Mouse (Mus musculus): ENCODE measurements around the gene Slco2a1.

Slco2a1 gene

GRCm38 (mm10) chr9:102988462-102988861 is at the start of gene Slco2a1:
Gene Slco2a1, plus strand, starts transcription at chr9:102988712.
- DNase-seq = no peak

GRCm38 (mm10) chr9:102942221-102942620 is 46.3 kb upstream of the Slco2a1 start:
- DNase-seq = no peak

- no peak for DNase-seq
Observed at GRCm38 (mm10) chr9:102944891-102945290, 43.6 kb upstream of the Slco2a1 start.

GRCm38 (mm10) chr9:102946469-102947015 is 42.0 kb upstream of the Slco2a1 start:
- DNase-seq = no peak

DNA sequence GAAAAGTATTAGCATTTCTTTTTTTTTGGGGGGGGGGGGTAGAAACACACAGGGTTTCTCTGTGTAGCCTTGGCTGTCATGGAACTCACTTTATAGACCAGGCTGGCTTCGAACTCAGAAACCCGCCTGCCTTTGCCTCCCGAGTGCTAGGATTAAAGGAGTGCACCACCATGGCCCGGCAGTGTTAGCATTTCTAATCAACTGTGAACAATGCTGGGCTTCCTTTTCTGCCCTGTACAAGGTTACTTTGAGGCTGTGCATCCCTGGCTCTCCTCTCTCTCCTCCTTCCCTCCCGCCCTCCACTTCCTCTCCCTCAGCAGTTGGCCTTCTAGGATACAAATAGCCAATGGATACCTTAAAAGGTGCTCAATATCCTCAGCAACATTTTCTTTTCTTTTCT is 39.8 kb upstream of the Slco2a1 start:
- no peak for DNase-seq

DNA sequence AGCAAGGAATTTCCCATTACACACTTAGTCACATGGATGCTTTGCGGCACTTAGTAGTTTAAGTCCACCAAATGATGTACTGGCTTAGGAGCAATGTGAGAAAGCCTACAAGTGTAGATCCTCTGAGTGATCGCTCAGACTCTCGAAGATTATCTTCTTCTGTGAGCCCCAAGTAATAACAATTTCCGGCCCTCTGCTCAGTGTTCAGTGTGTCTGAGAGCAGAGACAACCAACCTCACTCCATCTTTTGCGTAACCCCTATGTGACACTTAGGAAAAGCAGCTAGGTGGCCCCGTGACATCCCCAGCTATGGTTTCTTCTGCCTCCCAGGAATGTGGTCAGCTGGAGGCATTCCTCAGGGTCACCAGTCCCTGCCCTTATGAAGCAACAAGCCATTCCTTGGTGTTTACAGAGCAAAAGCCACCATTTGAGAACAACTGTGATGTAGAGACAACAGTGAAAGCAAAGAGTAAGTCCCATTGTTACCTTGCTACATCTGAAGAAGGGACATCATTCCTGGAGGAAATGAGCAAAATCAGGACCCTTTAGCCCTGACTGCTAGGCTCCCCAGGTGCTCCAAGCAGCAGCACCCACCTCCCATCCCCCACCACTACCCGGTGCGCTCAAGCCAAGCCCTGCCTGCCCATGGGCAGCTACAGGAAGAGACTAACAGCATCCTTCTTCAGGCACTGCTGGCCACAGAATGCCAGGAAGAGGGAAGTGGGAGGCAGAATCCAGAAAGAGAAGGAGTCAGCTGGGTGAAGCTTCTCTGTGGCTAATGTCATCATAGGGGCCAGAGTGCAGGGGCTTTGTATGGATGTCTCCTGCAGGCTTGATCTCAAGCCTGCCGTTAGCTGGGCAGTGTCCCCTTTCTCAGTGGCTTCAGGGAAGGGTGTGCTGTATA is 37.2 kb upstream of the Slco2a1 start:
- no peak for DNase-seq

DNA sequence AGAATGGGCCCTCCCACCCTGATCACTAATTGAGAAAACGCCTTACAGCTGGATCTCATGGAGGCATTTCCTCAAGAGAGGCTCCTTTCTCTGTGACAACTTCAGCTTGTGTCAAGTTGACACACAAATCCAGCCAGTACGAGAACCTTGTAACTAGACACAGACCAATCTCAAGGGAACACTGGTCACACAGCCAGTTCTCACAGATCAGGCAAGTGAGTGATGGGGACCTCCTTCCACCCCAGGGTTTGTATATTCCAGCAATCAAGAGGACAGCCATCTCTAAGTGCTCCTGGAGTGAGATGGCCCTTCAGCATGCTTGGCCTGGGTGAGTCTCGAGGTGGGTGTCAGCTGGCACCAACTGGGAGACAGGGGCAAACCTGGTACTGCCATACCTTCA is 32.6 kb upstream of the Slco2a1 start:
- no peak for DNase-seq

DNA sequence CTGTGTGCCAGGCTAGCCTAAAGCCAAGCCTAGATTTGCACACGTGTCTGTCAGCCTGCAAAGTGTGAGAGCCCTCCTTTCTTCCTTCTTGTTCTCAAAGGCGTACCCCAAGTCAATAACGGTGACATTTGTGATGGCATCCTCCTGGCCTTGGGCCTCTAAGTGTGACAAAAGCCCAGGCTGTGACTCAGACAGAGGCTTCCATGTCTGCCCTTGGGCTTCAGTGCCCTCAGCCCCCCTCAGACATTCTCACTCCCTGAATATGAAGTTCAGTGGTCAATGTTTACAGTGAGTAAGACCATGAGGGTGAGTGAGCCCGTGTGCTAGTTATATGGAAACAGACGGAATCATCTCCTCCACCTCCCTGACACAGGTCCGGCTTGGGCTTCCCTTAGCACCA is 29.8 kb upstream of the Slco2a1 start:
- no peak for DNase-seq

DNA sequence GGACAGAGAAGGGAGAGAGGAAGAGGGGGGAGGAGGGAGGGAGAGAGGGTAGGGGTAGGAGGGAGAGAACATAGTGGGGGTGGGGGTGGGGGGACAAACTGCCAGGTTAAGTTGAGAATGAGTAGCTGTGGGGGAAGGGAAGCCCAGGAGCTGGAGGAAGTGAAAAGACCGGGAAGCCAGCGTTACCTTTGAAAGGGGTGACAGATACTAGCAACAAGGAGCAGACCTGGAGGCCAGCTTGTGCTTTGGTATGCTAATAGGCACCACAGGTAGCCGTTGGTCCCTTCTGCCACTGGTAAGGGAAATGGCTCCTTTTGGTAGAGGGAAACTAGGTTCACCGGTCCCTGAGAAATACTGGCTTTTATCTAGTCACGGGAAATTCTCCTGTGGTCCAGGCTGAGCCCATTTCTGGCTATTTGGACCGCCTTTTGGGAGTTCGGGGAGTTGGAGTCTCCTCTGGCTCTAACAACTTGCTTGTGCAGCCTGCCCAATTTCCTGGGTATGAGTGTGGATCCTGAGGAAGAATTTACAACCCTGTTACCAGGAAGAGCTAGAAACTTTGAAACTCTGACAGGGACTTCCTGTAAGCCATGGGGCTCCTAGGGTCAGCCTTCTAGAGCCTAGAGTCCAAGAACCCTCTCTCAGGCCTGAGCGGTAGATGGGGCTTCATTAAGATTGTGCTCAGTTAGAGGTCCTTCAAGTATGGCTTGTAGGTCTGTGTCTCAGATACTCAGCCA is 27.0 kb upstream of the Slco2a1 start:
- no peak for DNase-seq

DNA sequence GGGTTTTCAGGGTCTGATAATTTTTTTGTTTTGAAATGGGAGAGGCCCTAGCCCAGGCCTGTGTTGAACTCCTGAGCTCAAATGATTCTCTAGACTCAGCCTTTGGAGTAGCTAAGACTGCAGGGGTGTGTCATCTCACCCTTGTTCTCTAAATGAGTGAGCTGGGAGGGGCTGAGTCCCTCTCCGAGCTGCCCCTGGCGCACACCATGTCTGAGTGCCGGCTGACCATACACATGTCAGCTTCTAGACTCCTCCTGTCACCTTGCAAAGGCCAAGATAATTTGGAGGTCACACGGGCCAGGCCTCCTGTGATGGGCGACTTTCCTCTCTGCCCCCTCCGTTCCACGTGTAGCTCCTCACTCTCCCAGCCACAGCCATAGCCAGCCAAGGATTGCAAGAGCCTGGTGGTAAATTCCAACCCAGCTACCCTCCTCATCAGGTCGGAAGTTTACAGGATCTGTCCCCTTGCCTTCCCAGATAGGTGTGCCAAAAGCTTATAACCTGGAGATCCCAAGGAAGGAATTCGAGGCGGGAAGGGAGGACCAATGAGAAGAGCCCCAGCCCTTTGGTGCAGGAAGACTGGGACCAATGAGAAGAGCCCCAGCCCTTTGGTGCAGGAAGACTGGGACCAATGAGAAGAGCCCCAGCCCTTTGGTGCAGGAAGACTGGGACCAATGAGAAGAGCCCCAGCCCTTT is 26.3 kb upstream of the Slco2a1 start:
- DNase-seq = no peak

GRCm38 (mm10) chr9:102963321-102963720 is 25.2 kb upstream of the Slco2a1 start:
- no peak for DNase-seq

- no peak for DNase-seq
Observed at GRCm38 (mm10) chr9:102964644-102965043, 23.9 kb upstream of the Slco2a1 start.

GRCm38 (mm10) chr9:102972393-102973050 is 16.0 kb upstream of the Slco2a1 start:
- no peak for DNase-seq

GRCm38 (mm10) chr9:102975887-102976286 is 12.6 kb upstream of the Slco2a1 start:
- no peak for DNase-seq

DNA sequence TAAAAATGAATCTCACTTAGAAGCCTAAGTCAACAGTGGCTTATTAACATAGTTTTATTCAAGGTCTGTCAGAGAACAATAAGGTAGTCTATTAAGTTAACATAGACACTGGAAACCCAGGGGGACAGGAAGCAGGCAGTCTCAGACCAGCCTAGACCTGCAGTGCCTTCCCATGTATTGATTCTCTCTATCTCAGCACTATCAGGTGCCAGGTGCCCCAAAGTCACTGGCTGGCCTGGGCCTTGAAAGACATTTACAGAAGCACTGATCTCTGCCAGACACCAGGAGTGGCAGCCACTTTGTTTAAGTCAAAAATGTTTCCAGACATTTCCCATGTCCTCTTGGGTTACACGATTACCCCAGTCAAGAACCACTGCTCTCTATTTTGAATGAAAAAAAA is 11.4 kb upstream of the Slco2a1 start:
- no peak for DNase-seq

GRCm38 (mm10) chr9:102977791-102978492 is 10.6 kb upstream of the Slco2a1 start:
- DNase-seq = no peak

- no peak for DNase-seq
Observed at GRCm38 (mm10) chr9:102979011-102979700, 9.4 kb upstream of the Slco2a1 start.

DNA sequence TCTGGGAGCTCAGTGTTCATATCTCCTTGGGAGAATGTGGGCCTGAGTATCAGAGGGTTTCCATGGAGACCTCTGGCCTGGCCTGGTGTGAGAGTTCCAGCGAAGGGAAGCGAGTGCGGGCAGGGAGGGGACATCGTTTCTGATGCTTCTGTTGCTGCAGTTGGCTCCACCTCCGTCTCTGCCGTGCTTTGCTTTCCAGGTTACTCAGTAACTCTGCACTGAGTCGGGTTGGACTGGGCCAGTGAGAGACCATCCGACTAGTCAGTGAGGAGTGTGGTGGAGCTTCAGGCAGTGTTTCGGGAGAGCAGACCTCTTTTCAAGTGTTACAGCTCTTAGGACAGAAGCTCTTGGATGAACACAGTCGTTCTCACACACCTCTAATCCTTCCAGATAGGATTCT is 8.6 kb upstream of the Slco2a1 start:
- DNase-seq = no peak

GRCm38 (mm10) chr9:102980420-102980819 is 8.1 kb upstream of the Slco2a1 start:
- no peak for DNase-seq

- no peak for DNase-seq
Observed at GRCm38 (mm10) chr9:102981791-102982190, 6.7 kb upstream of the Slco2a1 start.

DNA sequence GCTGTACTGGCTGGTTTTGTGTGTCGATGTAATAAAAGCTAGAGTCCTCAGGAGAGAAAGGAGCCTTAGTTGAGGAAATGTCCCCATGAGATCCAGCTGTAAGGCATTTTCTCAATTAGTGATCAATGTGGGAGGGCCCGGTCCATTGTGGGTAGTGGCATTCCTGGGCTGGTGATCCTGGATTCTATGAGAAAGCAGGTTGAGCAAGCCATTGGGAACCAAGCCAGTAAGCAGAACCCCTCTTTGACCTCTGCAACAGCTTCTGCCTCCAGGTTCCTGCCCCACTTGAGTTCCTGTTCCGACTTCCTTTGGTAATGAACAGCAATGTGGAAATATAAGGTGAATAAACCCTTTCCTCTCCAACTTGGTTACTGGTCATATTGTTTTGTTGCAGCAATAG is 6.1 kb upstream of the Slco2a1 start:
- no peak for DNase-seq

All from right cerebral cortex, postnatal 25 days (tissue).